Mouse (Mus musculus): ENCODE data around the gene Npas3. TPM values are rescaled to one million over a fixed set of nuclear protein-coding genes. Genes with fewer than 3 reads are reported as not detected.

Npas3 gene
- total and polyA plus RNA-seq, 2 experiments: 0.04 TPM; not detected in 1

GRCm38 (mm10) chr12:53758356-53758755 is 509.9 kb downstream of the Npas3 start:
- TF ChIP-seq CTCF (IDR thresholded peaks at IDR 0.05; ENCODE audit: low read depth, low read length) (no peak), POLR2A (IDR thresholded peaks at IDR 0.05; ENCODE audit: extremely low read depth, insufficient read depth, low read length) (no peak)
- H3K36me3 ChIP-seq (ENCODE audit: control insufficient read depth, insufficient read depth, low read length): no peaks in the 10 kb centered on the region
- H3K79me2 ChIP-seq (ENCODE audit: control insufficient read depth, insufficient read depth, low read length): no peaks in the 10 kb centered on the region
- H3K4me3 ChIP-seq (ENCODE audit: insufficient read depth, low read depth, low read length): no peak overlapping the region
- H3K27me3 ChIP-seq (ENCODE audit: control insufficient read depth, insufficient read depth, low read length): no peaks in the 10 kb centered on the region
- no peaks in the 10 kb centered on the region for H3K4me1 ChIP-seq (ENCODE audit: control insufficient read depth, insufficient read depth, low read length)
- DNase-seq (ENCODE audit: extremely low read depth, low read depth, low spot score): no peak
- H3K27ac ChIP-seq (replicated peaks; ENCODE audit: insufficient read depth, low read depth, low read length): no peak overlapping the region
- H3K9ac ChIP-seq (ENCODE audit: low read depth, low read length): no peak overlapping the region
- 89% methylated on average over 5 of the region's 5 CpGs for WGBS

GRCm38 (mm10) chr12:53764143-53764542 is 515.7 kb downstream of the Npas3 start:
- DNase-seq (ENCODE audit: extremely low read depth, low read depth, low spot score): no peak
- H3K27me3 ChIP-seq (ENCODE audit: control insufficient read depth, insufficient read depth, low read length): no peaks in the 10 kb centered on the region
- H3K79me2 ChIP-seq (ENCODE audit: control insufficient read depth, insufficient read depth, low read length): no peaks in the 10 kb centered on the region
- no peaks in the 10 kb centered on the region for H3K36me3 ChIP-seq (ENCODE audit: control insufficient read depth, insufficient read depth, low read length)
- no peak overlapping the region for H3K4me3 ChIP-seq (ENCODE audit: insufficient read depth, low read depth, low read length)
- H3K27ac ChIP-seq (replicated peaks; ENCODE audit: insufficient read depth, low read depth, low read length): no peak overlapping the region
- H3K4me1 ChIP-seq (ENCODE audit: control insufficient read depth, insufficient read depth, low read length): no peaks in the 10 kb centered on the region
- 67% methylated on average over 4 of the region's 4 CpGs for WGBS
- no peak overlapping the region for H3K9ac ChIP-seq (ENCODE audit: low read depth, low read length)
- TF ChIP-seq CTCF (IDR thresholded peaks at IDR 0.05; ENCODE audit: low read depth, low read length) (no peak), POLR2A (IDR thresholded peaks at IDR 0.05; ENCODE audit: extremely low read depth, insufficient read depth, low read length) (no peak)

GRCm38 (mm10) chr12:53768392-53768791 is 519.9 kb downstream of the Npas3 start:
- no peaks in the 10 kb centered on the region for H3K36me3 ChIP-seq (ENCODE audit: control insufficient read depth, insufficient read depth, low read length)
- H3K4me1 ChIP-seq (ENCODE audit: control insufficient read depth, insufficient read depth, low read length): no peaks in the 10 kb centered on the region
- TF ChIP-seq CTCF (IDR thresholded peaks at IDR 0.05; ENCODE audit: low read depth, low read length): no peak
- no peak for TF ChIP-seq POLR2A (IDR thresholded peaks at IDR 0.05; ENCODE audit: extremely low read depth, insufficient read depth, low read length)
- no peaks in the 10 kb centered on the region for H3K79me2 ChIP-seq (ENCODE audit: control insufficient read depth, insufficient read depth, low read length)
- 85% methylated on average over 11 of the region's 11 CpGs for WGBS
- H3K4me3 ChIP-seq (ENCODE audit: insufficient read depth, low read depth, low read length): no peak overlapping the region
- DNase-seq (ENCODE audit: extremely low read depth, low read depth, low spot score): no peak
- H3K27ac ChIP-seq (replicated peaks; ENCODE audit: insufficient read depth, low read depth, low read length): no peak overlapping the region
- H3K27me3 ChIP-seq (ENCODE audit: control insufficient read depth, insufficient read depth, low read length): no peaks in the 10 kb centered on the region
- H3K9ac ChIP-seq (ENCODE audit: low read depth, low read length): no peak overlapping the region

GRCm38 (mm10) chr12:53771394-53771936 is 523.0 kb downstream of the Npas3 start:
- Histone ChIP-seq H3K9ac (ENCODE audit: low read depth, low read length) (no peak overlapping the region), H3K4me3 (ENCODE audit: insufficient read depth, low read depth, low read length) (no peak overlapping the region), H3K79me2 (ENCODE audit: control insufficient read depth, insufficient read depth, low read length) (no peaks in the 10 kb centered on the region), H3K27me3 (ENCODE audit: control insufficient read depth, insufficient read depth, low read length) (no peaks in the 10 kb centered on the region), H3K36me3 (ENCODE audit: control insufficient read depth, insufficient read depth, low read length) (no peaks in the 10 kb centered on the region), H3K4me1 (ENCODE audit: control insufficient read depth, insufficient read depth, low read length) (no peaks in the 10 kb centered on the region), H3K27ac (replicated peaks; ENCODE audit: insufficient read depth, low read depth, low read length) (no peak overlapping the region)
- TF ChIP-seq POLR2A (IDR thresholded peaks at IDR 0.05; ENCODE audit: extremely low read depth, insufficient read depth, low read length) (no peak), CTCF (IDR thresholded peaks at IDR 0.05; ENCODE audit: low read depth, low read length) (no peak)
- WGBS: 83% methylated on average over 14 of the region's 14 CpGs
- no peak for DNase-seq (ENCODE audit: extremely low read depth, low read depth, low spot score)

GRCm38 (mm10) chr12:53781850-53782552 is 533.5 kb downstream of the Npas3 start:
- Histone ChIP-seq H3K27me3 (ENCODE audit: control insufficient read depth, insufficient read depth, low read length) (no peaks in the 10 kb centered on the region), H3K4me3 (ENCODE audit: insufficient read depth, low read depth, low read length) (no peak overlapping the region), H3K27ac (replicated peaks; ENCODE audit: insufficient read depth, low read depth, low read length) (no peak overlapping the region), H3K9ac (ENCODE audit: low read depth, low read length) (no peak overlapping the region), H3K4me1 (ENCODE audit: control insufficient read depth, insufficient read depth, low read length) (no peaks in the 10 kb centered on the region), H3K79me2 (ENCODE audit: control insufficient read depth, insufficient read depth, low read length) (no peaks in the 10 kb centered on the region), H3K36me3 (ENCODE audit: control insufficient read depth, insufficient read depth, low read length) (no peaks in the 10 kb centered on the region)
- no peak for TF ChIP-seq CTCF (IDR thresholded peaks at IDR 0.05; ENCODE audit: low read depth, low read length)
- no peak for TF ChIP-seq POLR2A (IDR thresholded peaks at IDR 0.05; ENCODE audit: extremely low read depth, insufficient read depth, low read length)
- WGBS: 82% methylated on average over 11 of the region's 11 CpGs
- no peak for DNase-seq (ENCODE audit: extremely low read depth, low read depth, low spot score)

GRCm38 (mm10) chr12:53789501-53789900 is 541.0 kb downstream of the Npas3 start:
- DNase-seq (ENCODE audit: extremely low read depth, low read depth, low spot score): no peak

More at GRCm38 (mm10) chr12:53789501-53789900, 541.0 kb downstream of the Npas3 start:
- 89% methylated on average over 10 of the region's 10 CpGs for WGBS
- no peaks in the 10 kb centered on the region for H3K79me2 ChIP-seq (ENCODE audit: control insufficient read depth, insufficient read depth, low read length)
- no peak overlapping the region for H3K9ac ChIP-seq (ENCODE audit: low read depth, low read length)
- H3K27ac ChIP-seq (replicated peaks; ENCODE audit: insufficient read depth, low read depth, low read length): no peak overlapping the region
- TF ChIP-seq CTCF (IDR thresholded peaks at IDR 0.05; ENCODE audit: low read depth, low read length): no peak
- no peak for TF ChIP-seq POLR2A (IDR thresholded peaks at IDR 0.05; ENCODE audit: extremely low read depth, insufficient read depth, low read length)
- H3K4me3 ChIP-seq (ENCODE audit: insufficient read depth, low read depth, low read length): no peak overlapping the region
- no peaks in the 10 kb centered on the region for H3K27me3 ChIP-seq (ENCODE audit: control insufficient read depth, insufficient read depth, low read length)
- H3K4me1 ChIP-seq (ENCODE audit: control insufficient read depth, insufficient read depth, low read length): no peaks in the 10 kb centered on the region
- no peaks in the 10 kb centered on the region for H3K36me3 ChIP-seq (ENCODE audit: control insufficient read depth, insufficient read depth, low read length)
